Mouse (Mus musculus): ENCODE measurements around the gene Krtap9-3. TPM values are rescaled to one million over a fixed set of nuclear protein-coding genes. Genes with fewer than 3 reads are reported as not detected.

Gene Krtap9-3
- not detected in 2 replicates for polyA plus RNA-seq (2012; rRNA removed)

GRCm38 (mm10) chr11:99597742-99598141 is at the start of gene Krtap9-3:
Krtap9-3 (minus strand) TSS chr11:99598105.

GRCm38 (mm10) chr11:99643635-99644139 is 45.8 kb upstream of the Krtap9-3 start, which contains the start of gene Krtap4-7:
Krtap4-7 (minus strand) TSS chr11:99644089.

GRCm38 (mm10) chr11:99634653-99635134 is 36.8 kb upstream of the Krtap9-3 start, which contains the start of gene Krtap4-2:
Krtap4-2 (minus strand) TSS chr11:99635084.

GRCm38 (mm10) chr11:99628138-99628537 is 30.2 kb upstream of the Krtap9-3 start, which contains the start of gene Krtap4-1:
Krtap4-1 (minus strand) TSS chr11:99628238.

GRCm38 (mm10) chr11:99620335-99620734 is 22.4 kb upstream of the Krtap9-3 start, which contains the start of gene Gm11562:
Gm11562 (minus strand) TSS chr11:99620435.

GRCm38 (mm10) chr11:99614796-99615363 is 17.0 kb upstream of the Krtap9-3 start, which contains the start of gene Krtap2-4:
Krtap2-4 (minus strand) TSS chr11:99614846.

GRCm38 (mm10) chr11:99610089-99610488 is 12.2 kb upstream of the Krtap9-3 start, which contains the start of gene Gm11937:
Gm11937 (minus strand) TSS chr11:99610189.

GRCm38 (mm10) chr11:99603208-99603607 is 5.3 kb upstream of the Krtap9-3 start, which contains the start of gene Gm11938:
Gm11938 (minus strand) TSS chr11:99603308.

GRCm38 (mm10) chr11:99590981-99591380 is 6.9 kb downstream of the Krtap9-3 start, which contains the start of gene Krtap1-3:
Krtap1-3 (minus strand) TSS chr11:99591339.

GRCm38 (mm10) chr11:99583245-99583704 is 14.6 kb downstream of the Krtap9-3 start, which contains the start of gene Krtap1-4:
Krtap1-4 (minus strand) TSS chr11:99583654.

GRCm38 (mm10) chr11:99580636-99581035 is 17.3 kb downstream of the Krtap9-3 start, which contains the start of gene Krtap1-5:
Krtap1-5 (minus strand) TSS chr11:99581016.

GRCm38 (mm10) chr11:99566530-99566929 is 31.4 kb downstream of the Krtap9-3 start, which contains the start of gene Krtap3-1:
Krtap3-1 (minus strand) TSS chr11:99566630.

GRCm38 (mm10) chr11:99559366-99559765 is 38.5 kb downstream of the Krtap9-3 start, which contains the start of gene Gm11939:
Gm11939 (minus strand) TSS chr11:99559466.

GRCm38 (mm10) chr11:99556753-99557152 is 41.2 kb downstream of the Krtap9-3 start, which contains the start of gene Krtap3-2:
Krtap3-2 (minus strand) TSS chr11:99556853.

GRCm38 (mm10) chr11:99550765-99551164 is 47.1 kb downstream of the Krtap9-3 start, which contains the start of gene Krtap3-3:
Krtap3-3 (minus strand) TSS chr11:99550865.

Other genes with a start within 250 kb of the Krtap9-3 start
- not detected in 2 replicates for gene Krt27, start 247.0 kb downstream of the Krtap9-3 start, polyA plus RNA-seq (2012; rRNA removed)
- gene Krt28, start 223.2 kb downstream of the Krtap9-3 start, polyA plus RNA-seq (2012; rRNA removed) = 0.08 TPM in 1 of 2 replicates, not detected in the other
- gene Krt10, start 208.7 kb downstream of the Krtap9-3 start, polyA plus RNA-seq (2012; rRNA removed) = 1.5 TPM in 2 replicates
- 0.87 and 2.0 TPM in 2 replicates for gene Krt12, start 175.8 kb downstream of the Krtap9-3 start, polyA plus RNA-seq (2012; rRNA removed)
- 0.58 and 0.64 TPM in 2 replicates for gene Krt20, start 160.0 kb downstream of the Krtap9-3 start, polyA plus RNA-seq (2012; rRNA removed)
- gene Krt23, start 105.0 kb downstream of the Krtap9-3 start, polyA plus RNA-seq (2012; rRNA removed) = 0.72 and 0.79 TPM in 2 replicates
- not detected in 2 replicates for gene Krt39, start 76.8 kb downstream of the Krtap9-3 start, polyA plus RNA-seq (2012; rRNA removed)
- not detected in 2 replicates for gene Krt40, start 54.9 kb downstream of the Krtap9-3 start, polyA plus RNA-seq (2012; rRNA removed)
- gene Krtap3-3, start 47.2 kb downstream of the Krtap9-3 start, polyA plus RNA-seq (2012; rRNA removed) = not detected in 2 replicates
- gene Krtap3-2, start 41.3 kb downstream of the Krtap9-3 start, polyA plus RNA-seq (2012; rRNA removed) = not detected in 2 replicates
- gene Gm11939, start 38.6 kb downstream of the Krtap9-3 start, polyA plus RNA-seq (2012; rRNA removed) = not detected in 2 replicates
- not detected in 2 replicates for gene Krtap3-1, start 31.5 kb downstream of the Krtap9-3 start, polyA plus RNA-seq (2012; rRNA removed)
- not detected in 2 replicates for gene Krtap1-5, start 17.1 kb downstream of the Krtap9-3 start, polyA plus RNA-seq (2012; rRNA removed)
- not detected in 2 replicates for gene Krtap1-4, start 14.5 kb downstream of the Krtap9-3 start, polyA plus RNA-seq (2012; rRNA removed)
- not detected in 2 replicates for gene Krtap1-3, start 6.8 kb downstream of the Krtap9-3 start, polyA plus RNA-seq (2012; rRNA removed)
- not detected in 2 replicates for gene Gm11938, start 5.2 kb upstream of the Krtap9-3 start, polyA plus RNA-seq (2012; rRNA removed)
- not detected in 2 replicates for gene Gm11937, start 12.1 kb upstream of the Krtap9-3 start, polyA plus RNA-seq (2012; rRNA removed)
- gene Krtap2-4, start 16.7 kb upstream of the Krtap9-3 start, polyA plus RNA-seq (2012; rRNA removed) = not detected in 2 replicates
- 0.18 and 0.21 TPM in 2 replicates for gene Gm11562, start 22.3 kb upstream of the Krtap9-3 start, polyA plus RNA-seq (2012; rRNA removed)
- not detected in 2 replicates for gene Krtap4-1, start 30.1 kb upstream of the Krtap9-3 start, polyA plus RNA-seq (2012; rRNA removed)
- not detected in 2 replicates for gene Krtap4-2, start 37.0 kb upstream of the Krtap9-3 start, polyA plus RNA-seq (2012; rRNA removed)
- not detected in 2 replicates for gene Krtap4-7, start 46.0 kb upstream of the Krtap9-3 start, polyA plus RNA-seq (2012; rRNA removed)
- gene Gm11555, start 52.1 kb upstream of the Krtap9-3 start, polyA plus RNA-seq (2012; rRNA removed) = not detected in 2 replicates
- not detected in 2 replicates for gene Gm11563, start 60.9 kb upstream of the Krtap9-3 start, polyA plus RNA-seq (2012; rRNA removed)
- gene Krtap4-6, start 67.9 kb upstream of the Krtap9-3 start, polyA plus RNA-seq (2012; rRNA removed) = 0.18 and 0.26 TPM in 2 replicates
- gene Gm14190, start 92.6 kb upstream of the Krtap9-3 start, polyA plus RNA-seq (2012; rRNA removed) = not detected in 2 replicates
- not detected in 2 replicates for gene Gm14180, start 136.2 kb upstream of the Krtap9-3 start, polyA plus RNA-seq (2012; rRNA removed)
- not detected in 2 replicates for gene Gm11595, start 174.8 kb upstream of the Krtap9-3 start, polyA plus RNA-seq (2012; rRNA removed)
- not detected in 2 replicates for gene Krtap4-8, start 182.6 kb upstream of the Krtap9-3 start, polyA plus RNA-seq (2012; rRNA removed)
- gene Krtap4-9, start 187.1 kb upstream of the Krtap9-3 start, polyA plus RNA-seq (2012; rRNA removed) = not detected in 2 replicates
- not detected in 2 replicates for gene Gm11596, start 195.4 kb upstream of the Krtap9-3 start, polyA plus RNA-seq (2012; rRNA removed)
- gene Gm11569, start 200.8 kb upstream of the Krtap9-3 start, polyA plus RNA-seq (2012; rRNA removed) = not detected in 2 replicates
- not detected in 2 replicates for gene Gm11554, start 206.3 kb upstream of the Krtap9-3 start, polyA plus RNA-seq (2012; rRNA removed)
- not detected in 2 replicates for gene Krtap4-13, start 211.8 kb upstream of the Krtap9-3 start, polyA plus RNA-seq (2012; rRNA removed)
- not detected in 2 replicates for gene Gm11564, start 217.6 kb upstream of the Krtap9-3 start, polyA plus RNA-seq (2012; rRNA removed)
- gene 2300003K06Rik, start 240.0 kb upstream of the Krtap9-3 start, polyA plus RNA-seq (2012; rRNA removed) = not detected in 2 replicates